Mouse (Mus musculus) embryonic facial prominence, embryonic 15.5 days (tissue): ENCODE data around the gene P2rx7. TPM values are rescaled to one million over a fixed set of nuclear protein-coding genes. Genes with fewer than 3 reads are reported as not detected.

ENCODE experiments used
- ATAC-seq: fragments of 200-750 bp; cut with Nextera tagmentation; 2 replicates; pipeline ENCODE4 v1.8.0; 2017; ENCODE audit warnings: low read depth, moderate TSS enrichment; ENCODE audit not compliant: insufficient number of reproducible peaks, low FRiP score, low TSS enrichment
- H3K27ac ChIP-seq: fragments of 300-500 bp; sonication (generic); replicated peaks from 2 replicates; pipeline ENCODE4 v1.5.1; 2015; ENCODE audit warnings: mild to moderate bottlenecking, inconsistent platforms
- H3K27me3 ChIP-seq: fragments of 300-500 bp; sonication (generic); 2 replicates; pipeline ENCODE4 v1.6.1; 2015; ENCODE audit warnings: inconsistent platforms
- H3K36me3 ChIP-seq: fragments of 300-500 bp; sonication (generic); 2 replicates; pipeline ENCODE4 v1.6.1; 2015; ENCODE audit warnings: mild to moderate bottlenecking, inconsistent platforms
- H3K4me1 ChIP-seq: fragments of 300-500 bp; sonication (generic); 2 replicates; pipeline ENCODE4 v1.6.1; 2015; ENCODE audit warnings: inconsistent platforms
- H3K4me2 ChIP-seq: fragments of 300-500 bp; sonication (generic); replicated peaks from 2 replicates; pipeline ENCODE4 v1.6.1; 2015; ENCODE audit warnings: mild to moderate bottlenecking, inconsistent platforms
- H3K4me3 ChIP-seq: fragments of 300-500 bp; sonication (generic); replicated peaks from 2 replicates; pipeline ENCODE4 v1.5.1; 2015; ENCODE audit warnings: mild to moderate bottlenecking, inconsistent platforms
- H3K9ac ChIP-seq: fragments of 300-500 bp; sonication (generic); 2 replicates; pipeline ENCODE4 v1.6.1; 2015; ENCODE audit warnings: inconsistent platforms
- H3K9me3 ChIP-seq: fragments of 300-500 bp; sonication (generic); replicated peaks from 2 replicates; pipeline ENCODE4 v1.6.1; 2016; ENCODE audit warnings: inconsistent platforms
- WGBS: fragments of 180-500 bp; shearing (Covaris S2); methylation state at CpG from one replicate; pipeline ENCODE4 v1.1.7; 2015; 5-methylcytosine and 5-hydroxymethylcytosine counted together
- polyA plus RNA-seq: library from polyadenylated mRNA; unstranded; fragments of >200 nt; fragmentation: Nextera tagmentation; extraction: Ambion mirVana; gene quantifications from 2 replicates; pipeline ENCODE4 v1.2.1, GENCODE M21; 2015

P2rx7 gene
- polyA plus RNA-seq, 1 experiment from 2014 or later: 3.6 TPM

DNA sequence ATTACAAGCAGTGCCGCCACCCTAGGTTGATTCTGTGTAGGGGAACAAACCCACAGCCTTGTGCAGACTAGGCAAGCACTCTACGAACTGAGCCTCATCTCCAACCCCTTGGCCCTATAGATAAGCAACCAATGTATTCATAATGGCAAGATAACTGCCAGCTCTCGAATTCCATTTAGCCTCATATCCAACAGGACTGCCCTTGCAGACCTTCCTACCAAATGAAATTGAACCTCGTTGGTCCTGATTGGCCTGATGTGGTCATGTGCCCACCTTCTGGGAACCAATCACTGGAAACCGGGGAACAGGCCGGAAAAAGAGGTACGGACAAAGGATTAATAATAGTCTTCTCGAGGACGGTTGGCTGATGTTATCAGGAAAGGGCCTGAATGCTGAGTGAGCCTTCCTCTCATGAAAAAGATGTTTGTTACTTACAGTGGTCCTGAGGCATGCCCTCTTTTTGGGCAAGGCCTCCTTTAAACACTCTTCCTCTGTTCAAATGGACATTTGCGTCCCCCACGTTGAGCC lies 18.7 kb upstream of the P2rx7 start:
- no peak overlapping the region for H3K4me3 ChIP-seq
- no peak overlapping the region for H3K4me2 ChIP-seq
- ATAC-seq: no peak
- no peak overlapping the region for H3K9ac ChIP-seq
- H3K4me1 ChIP-seq: peaks cover 20% of the 10 kb centered on the region
- no peaks in the 10 kb centered on the region for H3K27me3 ChIP-seq
- H3K36me3 ChIP-seq: no peaks in the 10 kb centered on the region
- no peak overlapping the region for H3K27ac ChIP-seq
- no peaks in the 10 kb centered on the region for H3K9me3 ChIP-seq
- WGBS: 85% methylated on average over 11 of the region's 11 CpGs

DNA sequence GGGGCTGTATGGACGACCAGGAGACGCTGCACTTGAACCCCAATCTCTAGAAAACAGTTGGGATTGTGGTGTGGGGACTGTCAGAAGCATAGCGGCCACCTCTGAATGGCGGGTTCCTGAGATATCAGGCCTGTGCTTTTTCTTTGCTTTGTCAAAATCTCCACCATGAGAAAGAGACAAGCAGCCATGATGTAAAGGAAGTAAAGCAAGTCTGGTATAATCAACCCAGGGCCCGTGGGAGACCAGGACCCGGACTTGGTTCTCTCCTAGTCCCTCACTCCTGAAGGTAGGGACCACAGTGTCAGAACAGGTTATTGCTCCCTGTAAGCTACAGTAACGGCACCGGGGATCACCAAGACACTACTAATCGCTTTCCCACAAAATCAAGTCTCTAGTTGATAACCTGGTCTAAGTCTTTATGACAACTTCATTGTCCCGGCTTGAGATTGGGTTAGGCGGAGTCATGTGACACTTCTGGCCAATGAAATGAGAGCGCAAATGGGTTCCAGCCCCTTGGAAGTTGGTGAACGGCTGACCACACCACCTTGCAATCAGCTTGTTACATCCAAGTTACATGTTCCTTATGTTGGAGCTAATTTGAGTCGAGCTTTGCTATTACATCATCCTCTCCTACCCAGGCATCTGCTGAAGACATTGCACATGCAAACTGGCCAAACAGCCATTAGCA lies 18.0 kb upstream of the P2rx7 start:
- Histone ChIP-seq H3K36me3 (no peaks in the 10 kb centered on the region), H3K9ac (no peak overlapping the region), H3K27ac (no peak overlapping the region), H3K4me2 (no peak overlapping the region), H3K9me3 (no peaks in the 10 kb centered on the region), H3K27me3 (no peaks in the 10 kb centered on the region), H3K4me3 (no peak overlapping the region), H3K4me1 (peaks cover 20% of the 10 kb centered on the region)
- ATAC-seq: no peak
- 82% methylated on average over 14 of the region's 14 CpGs for WGBS

DNA sequence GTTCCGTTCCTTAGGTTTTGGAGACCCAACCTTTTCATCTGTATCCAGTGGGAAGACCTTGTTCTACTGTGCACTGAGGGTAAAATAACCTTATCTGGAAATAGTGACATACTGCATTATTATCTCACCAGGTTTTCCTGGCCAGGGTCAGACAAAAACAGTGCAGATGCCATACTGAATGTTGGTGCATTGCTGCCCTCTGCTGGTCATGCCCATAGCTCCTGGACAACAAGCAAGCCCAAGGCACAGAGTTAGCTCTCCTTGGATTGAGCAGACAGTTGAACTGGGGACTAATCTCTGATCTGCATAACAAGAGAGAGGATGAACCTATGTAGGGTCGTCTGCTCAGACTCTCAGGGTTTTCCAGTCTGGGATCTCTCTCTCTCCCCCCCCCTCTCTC lies 16.5 kb upstream of the P2rx7 start:
- Histone ChIP-seq H3K9ac (no peak overlapping the region), H3K4me3 (no peak overlapping the region), H3K36me3 (no peaks in the 10 kb centered on the region), H3K4me2 (no peak overlapping the region), H3K9me3 (no peaks in the 10 kb centered on the region), H3K27me3 (no peaks in the 10 kb centered on the region), H3K4me1 (peaks cover 8% of the 10 kb centered on the region; the same call in 1 of the 2 replicates), H3K27ac (no peak overlapping the region)
- ATAC-seq: peak; percentile 74; the same call in 1 of the 2 replicates
- WGBS: 38% methylated on average over 2 of the region's 2 CpGs

DNA sequence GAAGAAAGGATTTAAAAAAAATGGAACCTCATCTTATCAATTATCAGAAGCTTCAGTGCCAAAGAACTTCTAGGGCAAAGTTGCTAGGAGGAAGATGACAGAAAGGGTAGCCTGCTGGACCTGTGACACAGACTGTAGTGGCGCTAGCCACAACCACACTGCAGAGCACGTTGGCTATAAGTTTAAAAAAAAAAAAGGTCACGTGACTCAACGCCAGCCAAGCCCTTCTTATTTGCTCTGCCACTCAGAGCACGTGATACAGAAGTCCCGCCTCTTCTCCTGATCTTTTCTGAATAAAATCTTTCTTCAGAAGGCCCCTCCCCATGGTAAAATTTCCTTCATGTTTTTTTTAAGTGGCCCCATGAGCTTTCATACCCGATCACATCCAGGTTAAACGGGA lies 8.5 kb upstream of the P2rx7 start:
- Histone ChIP-seq H3K9me3 (no peaks in the 10 kb centered on the region), H3K27me3 (no peaks in the 10 kb centered on the region), H3K4me1 (no peaks in the 10 kb centered on the region), H3K36me3 (no peaks in the 10 kb centered on the region), H3K27ac (no peak overlapping the region), H3K4me3 (no peak overlapping the region), H3K4me2 (no peak overlapping the region), H3K9ac (no peak overlapping the region)
- 75% methylated on average over 8 of the region's 8 CpGs for WGBS
- no peak for ATAC-seq

DNA sequence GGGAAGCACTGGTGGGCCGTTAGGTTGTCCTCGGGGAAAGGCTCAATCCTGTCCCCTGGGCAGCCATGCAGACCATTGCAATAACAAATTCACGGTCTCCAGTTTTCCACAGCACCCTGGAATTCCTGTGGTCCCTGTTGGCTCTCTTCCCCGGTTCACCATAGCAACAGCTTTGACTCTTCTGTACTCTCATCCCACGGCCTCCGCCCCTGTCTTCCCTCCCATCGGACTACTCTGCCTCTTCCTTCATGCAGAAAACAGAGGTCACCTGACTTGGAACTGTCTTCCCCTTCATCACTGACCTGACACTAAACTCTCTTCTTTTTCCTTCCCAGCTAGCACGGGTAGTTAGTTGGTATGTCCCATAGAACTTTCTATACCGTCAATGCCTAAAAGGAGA lies 7.4 kb upstream of the P2rx7 start:
- no peaks in the 10 kb centered on the region for H3K4me1 ChIP-seq
- H3K4me2 ChIP-seq: no peak overlapping the region
- no peak overlapping the region for H3K4me3 ChIP-seq
- no peak for ATAC-seq
- H3K9me3 ChIP-seq: no peaks in the 10 kb centered on the region
- H3K9ac ChIP-seq: no peak overlapping the region
- H3K36me3 ChIP-seq: no peaks in the 10 kb centered on the region
- no peak overlapping the region for H3K27ac ChIP-seq
- no peaks in the 10 kb centered on the region for H3K27me3 ChIP-seq
- whole genome bisulfite sequencing: 65% methylated on average over 9 of the region's 9 CpGs

DNA sequence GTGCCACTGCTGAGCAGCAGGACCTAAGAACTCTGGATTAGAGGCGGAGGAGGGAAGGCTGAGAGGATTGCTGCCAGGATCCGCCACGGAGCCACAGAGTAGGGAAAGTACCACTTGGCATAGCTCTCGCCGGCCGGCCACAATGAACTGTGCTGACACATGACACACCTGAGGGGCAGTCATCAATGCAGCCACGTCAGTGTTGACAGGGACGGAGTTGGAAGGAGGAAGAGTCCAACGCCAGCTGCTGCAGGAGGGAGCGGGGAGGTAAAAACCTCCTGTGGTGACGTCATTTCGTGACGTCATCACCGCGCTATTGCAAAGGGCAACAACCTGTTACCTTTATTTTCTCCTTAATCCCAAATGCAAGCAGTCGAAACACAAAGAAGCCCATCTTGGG lies 6.8 kb upstream of the P2rx7 start:
- Histone ChIP-seq H3K27me3 (no peaks in the 10 kb centered on the region), H3K4me2 (peak overlapping the region; percentile 36), H3K4me1 (no peaks in the 10 kb centered on the region), H3K27ac (no peak overlapping the region), H3K36me3 (no peaks in the 10 kb centered on the region), H3K4me3 (peak overlapping the region; percentile 21; the same call in 1 of the 2 replicates), H3K9ac (no peak overlapping the region), H3K9me3 (no peaks in the 10 kb centered on the region)
- ATAC-seq: no peak
- WGBS: 27% methylated on average over 16 of the region's 16 CpGs

DNA sequence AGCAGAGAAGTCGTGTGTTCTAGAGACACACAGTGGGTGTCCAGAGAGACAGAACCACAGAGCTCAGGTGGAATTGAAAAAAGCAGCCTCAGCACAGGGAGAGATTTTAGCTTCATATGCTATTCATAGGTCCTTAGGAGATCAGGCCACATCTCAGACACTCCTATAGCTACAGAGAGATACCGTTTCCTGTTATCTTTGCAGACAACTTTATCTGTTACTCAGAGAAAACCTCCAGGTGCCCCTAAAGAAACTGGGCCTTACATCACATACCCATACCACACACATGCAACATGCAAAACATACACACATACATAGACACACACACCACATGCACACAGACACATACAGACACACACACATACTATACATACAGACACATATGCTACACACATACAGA lies 5.4 kb upstream of the P2rx7 start:
- H3K4me1 ChIP-seq: no peaks in the 10 kb centered on the region

DNA sequence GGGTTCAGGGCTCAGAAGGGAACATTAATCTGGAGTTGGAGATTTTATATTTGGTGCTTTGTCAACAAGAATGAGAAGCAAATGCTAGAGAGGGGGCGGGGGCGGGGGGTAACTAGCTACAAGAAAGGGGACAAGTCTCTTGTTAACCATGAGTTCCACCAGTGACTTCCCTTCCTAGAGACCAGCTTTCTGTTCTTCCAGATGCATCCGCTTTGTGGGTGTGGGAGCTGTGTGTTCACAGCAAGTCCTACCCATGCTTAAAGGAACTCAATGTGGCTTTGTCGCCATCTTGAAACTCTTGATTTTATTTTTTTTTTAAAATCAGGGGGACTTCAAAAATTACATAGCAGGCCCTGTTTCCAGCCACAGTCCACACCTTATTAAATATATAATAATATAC lies 4.2 kb upstream of the P2rx7 start:
- WGBS: 90% methylated on average over 4 of the region's 4 CpGs
- ATAC-seq: no peak
- H3K9ac ChIP-seq: no peak overlapping the region
- 0 out of 2 replicates have a peak, but pooled peaks cover 5% of the 10 kb centered on the region for H3K4me1 ChIP-seq
- no peaks in the 10 kb centered on the region for H3K27me3 ChIP-seq
- H3K4me2 ChIP-seq: no peak overlapping the region
- no peak overlapping the region for H3K4me3 ChIP-seq
- H3K36me3 ChIP-seq: no peaks in the 10 kb centered on the region
- no peaks in the 10 kb centered on the region for H3K9me3 ChIP-seq
- H3K27ac ChIP-seq: no peak overlapping the region

More for the DNA sequence above, 5.4 kb upstream of the P2rx7 start:
- no peaks in the 10 kb centered on the region for H3K27me3 ChIP-seq
- no peak overlapping the region for H3K4me2 ChIP-seq
- no peak overlapping the region for H3K9ac ChIP-seq
- H3K4me3 ChIP-seq: no peak overlapping the region
- H3K9me3 ChIP-seq: no peaks in the 10 kb centered on the region
- WGBS: 87% methylated on average over 2 of the region's 2 CpGs
- ATAC-seq: no peak
- no peaks in the 10 kb centered on the region for H3K36me3 ChIP-seq
- H3K27ac ChIP-seq: no peak overlapping the region

DNA sequence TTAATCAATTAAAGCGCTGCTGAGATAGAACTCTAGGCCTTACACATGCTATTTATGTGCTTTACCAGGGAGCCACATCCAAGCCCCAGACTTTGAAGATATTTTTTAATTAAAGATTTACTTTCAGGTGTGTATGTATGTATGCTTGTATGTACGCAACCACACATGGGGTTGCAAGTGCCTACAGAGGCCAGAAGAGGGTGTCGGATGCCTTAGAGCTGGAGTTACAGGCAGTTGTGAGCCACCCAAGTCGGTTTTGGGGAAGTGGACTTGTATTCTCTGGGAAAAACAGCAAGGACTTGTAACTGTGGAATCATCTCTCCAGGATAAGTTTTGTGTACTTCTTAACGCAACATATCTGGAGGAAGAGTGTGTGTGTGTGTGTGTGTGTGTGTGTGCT lies 3.7 kb upstream of the P2rx7 start:
- no peak overlapping the region for H3K4me3 ChIP-seq
- H3K9me3 ChIP-seq: no peaks in the 10 kb centered on the region
- 84% methylated on average over 5 of the region's 5 CpGs for WGBS
- no peak overlapping the region for H3K9ac ChIP-seq
- H3K27me3 ChIP-seq: no peaks in the 10 kb centered on the region
- no peak for ATAC-seq
- no peaks in the 10 kb centered on the region for H3K36me3 ChIP-seq
- 0 out of 2 replicates have a peak, but pooled peaks cover 5% of the 10 kb centered on the region for H3K4me1 ChIP-seq
- H3K27ac ChIP-seq: no peak overlapping the region
- H3K4me2 ChIP-seq: no peak overlapping the region

DNA sequence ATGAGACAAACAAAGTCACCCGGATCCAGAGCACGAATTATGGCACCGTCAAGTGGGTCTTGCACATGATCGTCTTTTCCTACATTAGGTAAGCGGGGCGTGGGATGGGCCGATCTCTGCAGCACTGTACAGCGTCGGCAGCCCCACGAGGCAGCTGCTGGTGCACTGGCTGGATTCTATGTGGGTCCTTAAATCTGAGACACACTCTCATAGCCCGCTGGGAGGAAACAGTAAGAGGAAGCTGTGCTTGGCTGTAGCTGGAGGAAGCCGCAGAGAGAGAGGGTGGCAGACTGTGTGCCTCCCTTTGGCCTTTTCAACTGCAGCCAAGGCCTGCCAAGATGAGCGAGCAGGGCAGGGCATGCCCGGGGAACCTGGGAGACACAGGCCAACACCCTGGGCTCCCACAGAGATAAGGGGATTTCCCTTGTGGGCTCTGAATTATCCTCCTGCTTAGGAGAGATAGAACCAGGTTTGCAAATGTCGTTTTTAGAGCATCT lies 448 bp downstream of the P2rx7 start:
- Histone ChIP-seq H3K27ac (no peak overlapping the region), H3K4me1 (peaks cover 9% of the 10 kb centered on the region; the same call in 1 of the 2 replicates), H3K36me3 (no peaks in the 10 kb centered on the region), H3K4me2 (0 out of 2 replicates have a peak overlapping the region, but pooled peaks have one; percentile 8), H3K27me3 (no peaks in the 10 kb centered on the region), H3K9ac (no peak overlapping the region), H3K4me3 (no peak overlapping the region), H3K9me3 (no peaks in the 10 kb centered on the region)
- WGBS: 70% methylated on average over 15 of the region's 15 CpGs
- ATAC-seq: no peak

DNA sequence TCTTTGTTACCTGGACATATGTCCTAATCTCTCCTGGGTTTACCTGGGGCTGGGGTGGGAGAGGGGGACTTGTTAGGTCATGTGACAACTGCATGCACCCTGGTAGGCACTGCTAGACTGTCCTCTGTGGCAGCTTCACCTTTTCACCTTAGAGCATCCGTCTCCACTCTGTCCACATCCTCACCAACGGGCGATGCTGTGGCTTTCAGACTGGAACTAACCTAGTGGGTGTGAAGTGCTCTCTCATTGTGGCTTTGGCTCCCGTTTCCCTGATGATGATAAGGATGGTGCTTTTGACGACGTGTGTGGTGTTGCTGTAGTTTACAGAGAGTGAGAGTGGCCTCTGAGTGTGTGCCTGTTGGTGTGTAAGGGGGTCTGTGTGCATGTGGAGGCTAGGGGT lies 1.6 kb downstream of the P2rx7 start:
- Histone ChIP-seq H3K9ac (no peak overlapping the region), H3K4me2 (no peak overlapping the region), H3K27ac (no peak overlapping the region), H3K36me3 (no peaks in the 10 kb centered on the region), H3K27me3 (no peaks in the 10 kb centered on the region), H3K9me3 (no peaks in the 10 kb centered on the region), H3K4me3 (no peak overlapping the region), H3K4me1 (peaks cover 9% of the 10 kb centered on the region; the same call in 1 of the 2 replicates)
- ATAC-seq: no peak
- WGBS: 81% methylated on average over 6 of the region's 6 CpGs

DNA sequence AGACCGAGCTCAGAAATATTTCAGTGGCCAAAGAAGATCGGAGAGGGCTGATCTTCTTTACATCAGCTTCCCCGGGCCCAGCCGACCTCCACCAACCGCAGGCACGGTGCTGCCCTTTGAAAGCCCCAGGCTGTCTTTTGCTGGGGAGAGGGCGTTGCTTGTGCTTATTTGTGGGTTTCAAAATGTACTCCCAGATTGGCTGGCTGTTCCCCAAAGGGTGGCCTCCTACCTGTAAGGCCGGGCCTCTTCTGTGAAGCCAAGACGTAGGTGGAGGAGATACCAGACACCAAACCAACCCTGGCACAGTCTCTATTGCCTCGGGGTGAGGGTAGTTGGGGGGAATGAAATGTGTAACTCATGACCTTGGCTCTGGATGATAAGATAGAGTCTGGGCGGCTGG lies 2.3 kb downstream of the P2rx7 start:
- Histone ChIP-seq H3K9ac (no peak overlapping the region), H3K9me3 (no peaks in the 10 kb centered on the region), H3K36me3 (no peaks in the 10 kb centered on the region), H3K4me1 (peaks cover 9% of the 10 kb centered on the region; the same call in 1 of the 2 replicates), H3K4me3 (no peak overlapping the region), H3K4me2 (no peak overlapping the region), H3K27me3 (no peaks in the 10 kb centered on the region), H3K27ac (no peak overlapping the region)
- no peak for ATAC-seq
- 68% methylated on average over 11 of the region's 11 CpGs for WGBS
